Mouse (Mus musculus) telencephalon, adult 2 months (tissue): ENCODE data around the gene Smpd2.

ENCODE experiments used
- DNase-seq: peaks from one replicate; pipeline ENCODE4 v3.0.0-alpha.2; 2011; ENCODE audit warnings: low read depth, low spot score

The Smpd2 gene

DNA sequence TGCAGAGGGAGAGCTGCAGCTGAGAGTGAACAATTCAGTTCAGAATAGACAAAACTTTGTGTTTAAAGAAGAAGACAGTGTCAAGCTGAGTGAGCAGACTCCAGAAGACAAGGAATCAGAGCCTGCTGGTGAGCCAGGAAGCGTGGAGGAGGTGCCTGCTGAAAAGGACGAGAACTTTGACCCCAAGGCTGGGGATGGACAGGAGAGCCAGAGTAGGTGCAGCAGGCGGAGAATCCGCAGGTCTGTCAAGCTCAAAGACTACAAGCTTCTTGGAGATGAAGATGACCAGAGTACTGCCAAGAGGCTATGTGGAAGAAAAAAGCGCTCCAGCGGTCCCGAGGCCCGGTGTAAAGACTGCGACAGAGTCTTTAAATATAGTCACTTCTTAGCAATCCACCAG lies 38.5 kb downstream of the Smpd2 start:
- DNase-seq = no peak

DNA sequence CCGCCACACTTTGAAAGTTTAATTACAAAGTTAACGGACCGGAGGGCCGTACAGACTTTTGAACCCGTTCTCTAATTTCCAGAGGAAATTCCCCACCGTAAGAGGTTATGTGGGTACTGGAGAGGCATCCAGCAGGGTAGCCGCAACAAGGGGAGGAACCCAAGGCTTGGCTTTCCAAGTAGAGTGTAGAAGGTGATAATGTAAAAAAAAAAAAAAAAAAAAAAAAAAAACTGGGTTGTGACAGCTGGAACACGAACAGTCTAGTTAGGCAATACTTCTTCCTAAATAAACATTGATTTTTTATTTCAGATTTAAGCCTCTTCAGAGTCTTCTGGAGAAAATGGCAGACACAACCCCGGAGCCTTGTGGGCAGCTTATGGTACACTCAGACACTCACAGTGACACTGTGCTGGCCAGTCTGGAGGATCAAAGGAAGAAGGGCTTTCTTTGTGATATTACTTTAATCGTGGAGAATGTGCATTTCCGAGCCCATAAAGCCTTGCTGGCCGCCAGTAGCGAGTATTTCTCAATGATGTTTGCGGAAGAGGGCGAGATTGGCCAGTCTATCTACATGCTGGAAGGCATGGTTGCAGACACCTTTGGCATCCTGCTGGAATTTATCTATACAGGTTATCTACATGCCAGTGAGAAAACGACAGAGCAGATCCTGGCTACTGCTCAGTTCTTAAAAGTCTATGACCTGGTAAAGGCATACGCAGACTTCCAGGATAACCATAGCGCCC lies 39.2 kb downstream of the Smpd2 start:
- no peak for DNase-seq

DNA sequence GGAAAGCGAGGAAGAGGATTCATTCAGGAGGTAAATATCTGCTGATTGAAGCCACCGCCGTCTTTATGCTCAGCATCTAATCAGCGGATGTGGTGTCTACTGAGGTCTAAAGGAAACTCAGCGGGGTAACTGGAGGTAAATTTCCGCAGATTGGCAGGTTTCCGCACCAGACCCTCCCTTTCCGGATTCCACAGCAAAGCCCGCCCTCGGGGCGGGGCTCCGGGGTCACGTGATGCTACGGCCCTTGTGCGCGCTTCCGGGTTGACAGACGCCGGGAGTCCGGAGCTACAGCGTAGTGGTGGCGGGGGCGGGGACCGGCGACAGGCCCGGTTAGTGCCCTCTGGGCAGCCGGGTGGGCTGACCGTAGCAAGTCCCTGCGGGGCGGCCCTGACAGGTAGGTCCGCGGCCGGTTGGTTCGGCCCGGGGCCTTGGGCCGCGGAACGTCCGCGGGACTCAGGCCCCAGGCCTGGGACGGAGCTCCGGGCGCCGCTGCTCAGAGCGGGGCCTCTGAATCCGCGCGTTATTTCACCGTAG lies 40.0 kb downstream of the Smpd2 start, which contains the start of gene Zbtb24:
Gene Zbtb24 (plus strand): TSS at position 247 of the 534 bp plus-strand sequence.
- peak; percentile 91 for DNase-seq

DNA sequence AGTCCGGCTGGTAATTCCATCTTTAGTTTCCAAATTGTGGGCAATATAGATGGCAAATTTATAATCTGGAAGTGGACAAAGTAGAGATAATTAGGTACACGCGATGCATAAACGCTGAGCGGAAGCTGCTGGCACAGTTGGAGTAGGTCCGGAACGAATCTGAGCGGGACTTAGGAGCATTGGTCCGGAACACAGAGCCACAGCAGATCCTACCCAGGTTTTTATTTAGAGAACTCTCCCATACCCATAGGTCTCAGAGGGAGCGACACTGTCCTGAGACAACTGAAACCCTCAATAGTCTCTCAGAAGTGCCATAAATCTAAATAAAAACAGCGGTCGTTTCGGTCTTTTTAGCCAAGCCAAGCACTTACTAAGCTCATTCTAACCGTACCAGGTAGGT lies 40.5 kb downstream of the Smpd2 start:
- DNase-seq = peak; percentile 43

DNA sequence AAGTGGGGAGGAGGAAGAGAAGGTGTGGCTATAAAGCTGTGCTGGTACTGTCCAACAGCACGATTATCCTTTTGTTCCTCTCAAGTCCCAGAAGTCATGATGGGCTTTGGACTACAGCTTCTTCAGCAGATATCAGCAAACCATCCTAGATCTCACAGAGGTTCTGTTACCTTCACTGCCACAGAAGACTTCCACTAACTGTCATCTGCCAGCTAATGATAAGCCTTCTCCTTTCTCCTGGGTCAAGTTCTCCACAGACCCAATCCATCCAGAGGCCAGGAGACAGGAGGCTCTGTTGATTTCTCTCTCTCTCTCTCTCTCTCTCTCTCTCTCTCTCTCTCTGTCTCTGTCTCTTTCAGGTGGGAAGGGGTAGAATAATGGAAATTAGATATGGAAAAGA lies 42.0 kb downstream of the Smpd2 start:
- no peak for DNase-seq
